Mouse (Mus musculus) cortical plate, adult 2 months (tissue): ENCODE results near the gene Hist1h2be.
"Not testable (repeated sequence)": the region's sequence is repeated elsewhere in the genome, so short reads cannot be mapped to it uniquely, and the experiment has no call there.

Experiments used
- CTCF ChIP-seq: fragments of 200-500 bp; IDR thresholded peaks from 2 replicates; pipeline ENCODE4 v1.5.1; 2011; ENCODE audit warnings: mild to moderate bottlenecking, control low read depth, low read length; ENCODE audit not compliant: insufficient read depth; ENCODE audit errors: extremely low read depth
- POLR2A ChIP-seq: fragments of 200-500 bp; IDR thresholded peaks from 2 replicates; pipeline ENCODE4 v1.6.1; 2011; ENCODE audit warnings: mild to moderate bottlenecking, low read length, control low read depth; ENCODE audit not compliant: insufficient read depth; ENCODE audit errors: extremely low read depth

DNA sequence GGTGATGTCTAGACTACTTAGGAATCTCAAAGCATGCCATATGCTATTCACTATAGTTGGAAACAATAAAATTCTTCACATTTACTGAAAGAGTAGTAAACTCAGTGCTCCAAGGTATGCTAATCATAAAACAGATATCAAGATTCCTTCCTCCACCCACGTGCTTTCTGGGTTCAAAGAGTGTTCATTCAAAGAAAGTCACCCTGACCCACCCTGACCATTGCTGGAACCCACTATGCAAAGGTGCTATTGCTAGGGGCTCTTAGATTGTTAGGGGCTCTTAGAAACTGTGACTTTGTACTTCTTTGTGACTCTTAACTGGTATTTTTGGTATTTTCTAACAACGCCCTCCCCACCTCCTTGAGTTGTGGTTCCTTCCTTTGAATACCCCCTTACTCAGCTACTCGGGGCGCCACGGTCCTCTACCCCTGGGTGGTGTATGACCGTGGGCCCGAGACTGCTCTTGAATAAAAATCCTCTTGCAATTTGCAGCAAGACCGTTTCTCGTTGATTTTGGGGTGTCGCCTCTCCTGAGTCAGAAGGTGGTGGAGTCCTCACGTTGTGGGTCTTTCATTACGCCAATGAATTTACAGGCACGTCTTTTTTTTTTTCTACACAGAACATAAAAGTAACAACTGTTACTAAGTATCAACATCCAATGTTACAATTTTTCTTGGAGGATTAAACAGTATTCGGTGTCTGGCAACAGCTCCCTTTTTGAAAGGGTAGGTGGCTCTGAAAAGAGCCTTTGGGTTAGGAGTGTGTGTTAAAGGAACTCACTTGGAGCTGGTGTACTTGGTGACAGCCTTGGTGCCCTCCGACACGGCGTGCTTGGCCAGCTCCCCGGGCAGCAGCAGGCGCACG lies 47.7 kb downstream of the Hist1h2be start:
- TF ChIP-seq CTCF, POLR2A: not testable (repeated sequence)
